Mouse (Mus musculus): ENCODE measurements around the gene Crat.

DNA sequence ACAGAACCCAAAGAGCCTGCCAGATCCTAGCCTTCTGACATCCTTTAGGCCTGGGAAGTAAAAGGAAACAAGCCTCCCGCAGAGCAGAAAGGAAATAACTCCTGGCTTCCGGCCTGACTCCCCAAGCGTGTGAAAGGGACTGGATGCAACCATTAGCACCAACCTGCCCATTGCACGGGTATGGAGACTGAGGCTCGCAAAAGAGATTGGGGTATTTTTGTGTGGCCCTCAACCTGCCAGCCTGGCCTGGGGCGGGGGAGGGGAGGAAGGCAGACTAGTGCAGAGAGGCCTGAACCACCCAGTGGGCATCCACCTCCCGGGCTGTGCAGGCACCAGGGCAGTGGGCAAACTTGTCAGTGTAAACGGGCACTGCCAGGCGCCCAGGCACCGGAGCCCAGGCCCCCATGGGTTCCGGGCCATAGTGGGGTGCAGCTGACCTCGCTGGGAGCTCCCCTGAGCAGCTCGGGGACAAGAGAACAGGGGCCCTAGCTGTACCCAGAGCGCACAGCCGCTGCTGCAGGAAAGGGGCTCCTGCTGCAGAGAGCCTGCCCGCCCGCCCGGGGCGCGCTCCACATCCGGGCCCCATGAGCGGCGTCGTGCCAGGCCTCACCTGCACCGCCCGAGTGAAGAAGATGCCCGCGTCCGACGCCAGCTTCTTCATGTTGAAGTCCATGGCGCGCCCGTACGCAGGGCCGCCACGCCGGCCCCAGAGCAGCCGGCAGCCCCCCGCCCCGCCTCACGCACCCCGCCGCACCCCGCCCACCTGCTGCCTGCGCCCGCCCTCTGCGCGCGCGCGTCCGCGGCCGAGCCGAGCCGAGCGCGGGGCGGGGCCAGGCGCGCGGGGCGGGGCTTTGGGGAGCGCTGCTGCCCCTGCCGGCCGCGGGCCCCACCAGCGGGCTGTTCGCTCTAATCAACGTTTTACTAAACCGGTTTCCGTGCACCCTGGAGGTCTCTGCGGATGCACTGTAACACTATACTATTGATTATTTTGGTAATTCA lies 56.8 kb downstream of the Crat start, which contains the start of gene Sh3glb2:
- TF ChIP-seq CTCF (IDR thresholded peaks at IDR 0.05; ENCODE audit: borderline replicate concordance, control insufficient read depth, extremely low read depth, insufficient read depth, low read length, poor library complexity) (peak; percentile 63; the same call in 1 of the 2 replicates), POLR2A (IDR thresholded peaks at IDR 0.05; ENCODE audit: control insufficient read depth, extremely low read depth, insufficient read depth, low read length, poor library complexity) (no peak)
